Mouse (Mus musculus) mouse trophoblast stem cell (cell line): ENCODE results near the gene Crybg3.

Source experiments
- in situ Hi-C, 2 experiments: fragments of 300-500 bp; cut with MseI, MboI; formaldehyde crosslinking; loops; 2 replicates in 1 of 2; 3 replicates in 1 of 2; pipeline ENCODE4 v1.15.1; 2025

Crybg3 gene

GRCm38 (mm10) chr16:59534349-59534748, 66.4 kb downstream of the Crybg3 start:
- in situ Hi-C loops, result no loop called here

GRCm38 (mm10) chr16:59532561-59532960, 68.2 kb downstream of the Crybg3 start:
- in situ Hi-C loops, result no loop called here

GRCm38 (mm10) chr16:59531243-59531642, 69.5 kb downstream of the Crybg3 start:
- in situ Hi-C loops, result no loop called here

GRCm38 (mm10) chr16:59529570-59529969, 71.2 kb downstream of the Crybg3 start:
- in situ Hi-C loops, result no loop called here

GRCm38 (mm10) chr16:59526939-59527338, 73.8 kb downstream of the Crybg3 start:
- in situ Hi-C loops, result no loop called here

GRCm38 (mm10) chr16:59521752-59522423, 78.9 kb downstream of the Crybg3 start:
- in situ Hi-C loops, result no loop called here

GRCm38 (mm10) chr16:59517447-59518219, 83.1 kb downstream of the Crybg3 start:
- in situ Hi-C loops, result no loop called here

GRCm38 (mm10) chr16:59516965-59517364, 83.8 kb downstream of the Crybg3 start:
- in situ Hi-C loops, result no loop called here

GRCm38 (mm10) chr16:59515169-59515568, 85.6 kb downstream of the Crybg3 start:
- in situ Hi-C loops, result no loop called here

GRCm38 (mm10) chr16:59509830-59510229, 90.9 kb downstream of the Crybg3 start:
- in situ Hi-C loops, result no loop called here

- in situ Hi-C loops, result no loop called here
These were observed 101.6 kb downstream of the Crybg3 start for GRCm38 (mm10) chr16:59499180-59499579.

- in situ Hi-C loops, result no loop called here
These were observed 102.8 kb downstream of the Crybg3 start for GRCm38 (mm10) chr16:59497947-59498346.

- in situ Hi-C loops, result no loop called here
These were observed 107.6 kb downstream of the Crybg3 start for GRCm38 (mm10) chr16:59493199-59493598.

- in situ Hi-C loops, result no loop called here
These were observed 112.7 kb downstream of the Crybg3 start for GRCm38 (mm10) chr16:59487975-59488548.

GRCm38 (mm10) chr16:59487239-59487638, 113.5 kb downstream of the Crybg3 start:
- in situ Hi-C loops, result no loop called here

GRCm38 (mm10) chr16:59477955-59478354, 122.8 kb downstream of the Crybg3 start:
- in situ Hi-C loops, result loop anchor here in 1 of 2 experiments (10.0 kb wide), 1 partner anchor 137 kb away; no protein-coding TSS in a partner anchor

GRCm38 (mm10) chr16:59474788-59475187, 126.0 kb downstream of the Crybg3 start:
- in situ Hi-C loops, result loop anchor here (5.0 to 10.0 kb wide), 2 partner anchors 140 to 143 kb away; no protein-coding TSS in a partner anchor

GRCm38 (mm10) chr16:59472546-59472945, 128.2 kb downstream of the Crybg3 start:
- in situ Hi-C loops, result loop anchor here (5.0 to 10.0 kb wide), 2 partner anchors 142 to 145 kb away; no protein-coding TSS in a partner anchor

GRCm38 (mm10) chr16:59471637-59472278, 129.0 kb downstream of the Crybg3 start, which contains the start of gene Riox2:
Gene Riox2, plus strand, starts transcription at chr16:59471775.
- in situ Hi-C loops, result loop anchor here (5.0 to 10.0 kb wide), 2 partner anchors 143 to 146 kb away; no protein-coding TSS in a partner anchor

- in situ Hi-C loops, result loop anchor here (5.0 to 10.0 kb wide), 2 partner anchors 145 to 147 kb away; no protein-coding TSS in a partner anchor
These were observed 130.9 kb downstream of the Crybg3 start for GRCm38 (mm10) chr16:59469846-59470245.

GRCm38 (mm10) chr16:59463973-59464372, 136.8 kb downstream of the Crybg3 start:
- in situ Hi-C loops, result no loop called here

- in situ Hi-C loops, result no loop called here
These were observed 137.2 kb downstream of the Crybg3 start for GRCm38 (mm10) chr16:59463567-59463966.
